Mouse (Mus musculus) natural killer cell, adult 2 months (primary cell): ENCODE data around the gene Pdcd1lg2.
A peak's percentile ranks its signal among the peaks of the same experiment; 100 is the strongest.

Experiments
- DNase-seq, 2 experiments: peaks; one replicate each; pipeline ENCODE4 v3.0.0; 2022; ENCODE audit warnings: low spot score in 2 of 2

Pdcd1lg2 gene

DNA sequence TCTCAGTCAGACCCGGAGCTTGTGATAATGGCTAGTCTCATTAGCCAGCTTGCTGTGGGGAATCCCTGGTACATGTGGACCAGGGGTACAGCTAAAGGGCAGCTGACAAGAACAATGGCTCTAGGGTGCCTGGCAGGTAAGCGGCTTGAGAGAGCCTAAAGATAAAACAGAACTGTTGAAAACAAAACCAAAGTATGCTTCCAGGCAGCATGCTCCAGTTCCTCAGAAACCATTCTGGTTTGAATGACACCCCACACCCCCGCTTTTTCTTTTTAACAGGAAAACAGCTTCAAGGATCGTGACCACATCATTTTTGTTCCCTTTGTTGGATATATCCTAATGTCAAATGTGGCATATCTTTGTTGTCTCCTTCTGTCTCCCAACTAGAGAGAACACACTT is at the start of gene Pdcd1lg2:
Pdcd1lg2 (plus strand) TSS at position 301 of the 400 bp plus-strand sequence.
- no peak for DNase-seq

DNA sequence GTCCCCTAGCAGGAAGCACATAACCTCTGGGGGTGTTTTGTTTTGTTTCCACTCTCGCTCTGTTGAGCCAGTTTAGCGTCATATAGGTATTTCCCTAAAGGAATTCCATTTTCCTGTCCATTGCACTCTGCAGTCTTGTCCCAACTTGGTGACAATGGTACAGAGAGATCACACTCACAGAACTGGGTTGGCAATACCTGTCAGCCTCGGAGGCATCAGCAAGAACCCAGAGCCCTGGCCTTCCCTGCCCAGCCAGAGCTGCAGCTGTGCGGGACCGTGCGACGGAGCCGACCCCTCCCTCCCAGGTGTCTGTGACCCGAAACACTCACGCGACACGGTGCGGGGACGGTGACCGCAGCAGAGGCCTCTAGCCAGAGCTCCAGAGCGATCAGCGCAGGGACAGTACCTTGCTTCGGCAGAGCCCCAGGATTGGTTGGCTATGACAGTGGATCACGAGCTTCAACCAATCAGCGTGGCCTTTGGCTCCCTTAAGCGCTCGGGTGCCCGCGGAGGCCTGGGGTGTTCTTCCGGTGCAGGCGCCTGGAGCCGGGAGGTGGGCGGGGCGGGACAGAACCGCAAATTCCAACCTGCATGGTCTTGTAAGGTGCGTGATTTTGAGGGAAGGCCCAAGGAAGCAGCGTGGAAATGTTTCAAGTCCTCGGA is 49.1 kb upstream of the Pdcd1lg2 start:
- DNase-seq: peak; percentile 77 to 88

DNA sequence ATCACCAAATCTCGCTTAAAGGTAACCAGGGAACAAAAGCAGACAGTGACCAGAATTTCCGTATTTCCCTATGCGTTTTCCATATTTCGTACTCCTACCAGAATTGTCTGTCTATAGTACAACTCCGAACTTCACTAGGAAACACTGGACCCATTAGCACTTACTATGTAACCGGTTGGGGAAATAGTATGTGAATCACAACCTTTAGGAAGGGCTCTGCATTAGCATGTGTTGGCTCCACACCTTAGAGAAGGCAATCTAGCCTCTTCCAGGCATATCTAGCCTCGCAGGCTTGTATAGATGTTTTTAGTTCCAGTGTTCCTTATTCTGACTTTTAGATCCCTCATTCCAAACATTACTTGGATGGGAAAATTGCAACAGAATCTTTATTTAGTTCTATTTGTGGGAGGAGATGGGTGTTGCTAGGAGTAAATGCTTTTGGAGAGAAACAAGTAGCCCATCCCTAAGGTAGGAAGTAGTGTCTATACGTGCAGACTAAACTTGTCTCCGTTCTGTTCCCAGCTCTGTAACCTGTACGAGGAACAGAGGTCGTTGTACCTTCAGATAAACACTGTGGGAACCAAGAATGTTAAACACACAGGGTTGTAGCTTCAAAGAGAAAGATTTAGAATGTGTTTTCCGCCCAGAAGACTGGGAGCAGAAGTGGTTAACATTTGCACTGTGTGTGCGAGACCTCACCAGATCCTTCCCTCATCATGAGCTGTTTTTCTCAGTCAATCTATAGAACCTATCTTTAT is 48.4 kb upstream of the Pdcd1lg2 start:
- no peak for DNase-seq

DNA sequence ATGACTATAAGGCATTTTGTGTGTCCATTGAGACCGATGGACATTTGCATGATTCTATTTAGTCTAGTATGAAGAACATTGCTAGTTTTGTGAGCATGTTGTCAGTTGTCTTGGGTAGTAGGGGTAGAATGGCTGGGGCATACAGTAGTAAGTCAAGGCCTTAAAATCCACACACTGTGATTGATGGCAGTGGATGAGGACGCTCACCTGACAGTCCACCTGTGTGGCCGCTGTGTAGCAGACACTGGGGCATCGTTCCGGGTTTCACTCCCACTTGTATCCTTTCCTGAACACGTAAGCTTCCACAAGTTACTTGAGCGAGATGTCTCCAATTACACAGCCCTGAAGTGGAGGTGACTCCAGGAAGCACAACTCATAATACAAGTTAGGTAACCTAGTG is 47.2 kb upstream of the Pdcd1lg2 start:
- no peak for DNase-seq

DNA sequence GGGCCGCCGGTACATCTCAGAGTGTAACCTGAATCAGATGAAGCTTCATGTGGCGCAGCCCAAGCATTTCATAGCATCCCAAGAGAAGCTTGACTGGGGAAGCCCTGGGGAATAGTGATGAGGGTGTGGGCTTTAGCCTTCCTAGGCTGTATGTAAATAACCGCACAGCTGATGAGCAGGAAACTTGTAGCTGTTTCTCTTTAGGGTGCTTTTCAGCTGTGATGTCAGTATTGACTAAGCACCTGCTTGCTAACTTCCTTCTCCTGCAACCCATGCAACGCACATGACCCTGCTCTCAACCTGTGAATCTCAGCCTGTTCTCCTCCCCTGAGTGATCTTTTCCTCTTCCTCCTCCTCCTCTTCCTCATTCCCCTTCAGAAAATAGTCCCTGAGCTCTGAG is 46.6 kb upstream of the Pdcd1lg2 start:
- DNase-seq: peak in 1 of 2 experiments; percentile 76

DNA sequence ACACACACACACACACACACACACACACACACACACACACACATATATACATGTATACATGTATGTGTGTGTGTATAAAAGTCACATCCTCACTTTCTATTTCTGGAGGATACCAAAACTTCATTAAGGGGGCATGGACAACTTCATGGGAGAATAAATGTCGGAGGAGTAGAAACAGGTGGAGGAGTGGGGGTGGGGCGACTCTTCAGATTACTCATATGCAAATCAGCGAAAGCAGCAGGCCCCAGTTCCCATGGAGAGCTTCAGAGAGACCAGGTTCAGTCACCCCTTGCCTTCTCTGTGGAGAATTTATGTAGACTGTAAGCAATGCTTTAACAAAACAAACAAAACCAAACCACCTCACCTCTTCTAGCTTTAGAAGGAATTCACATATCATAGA is 45.6 kb upstream of the Pdcd1lg2 start:
- peak in 1 of 2 experiments; percentile 74 for DNase-seq

DNA sequence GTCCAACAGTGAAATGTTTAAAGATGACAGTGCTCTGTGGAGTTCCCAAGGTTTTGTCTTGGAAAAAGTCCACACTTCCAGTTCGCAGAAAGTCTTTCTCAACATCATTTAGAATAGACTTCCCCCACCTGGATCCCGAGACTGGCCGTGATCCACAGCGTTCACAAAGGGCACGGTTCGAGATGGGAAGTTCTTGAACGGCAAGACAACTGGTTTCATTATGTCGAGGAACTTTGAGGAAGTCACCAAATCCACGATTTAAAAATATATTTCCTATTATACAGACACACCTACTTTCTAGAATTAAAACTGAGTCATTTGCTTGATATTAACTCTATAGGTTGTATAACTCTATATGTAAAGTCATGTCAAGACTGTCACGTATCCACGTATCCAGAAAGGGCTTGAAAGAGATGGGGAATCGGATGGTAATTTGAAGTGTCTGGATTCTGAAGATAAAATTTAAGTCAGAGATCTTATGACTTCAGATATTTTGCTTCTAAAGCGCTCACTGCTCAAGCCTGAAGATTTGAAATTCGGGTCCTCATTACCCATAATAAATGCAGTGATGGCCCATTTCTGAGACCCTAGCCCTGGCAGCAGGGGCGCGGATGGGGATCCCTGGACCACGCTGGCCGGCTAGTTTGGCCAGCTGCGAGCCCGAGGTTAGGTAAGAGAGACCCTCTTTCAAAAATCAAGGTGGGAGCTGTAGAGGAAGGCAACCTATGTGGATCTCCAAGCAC is 44.3 kb upstream of the Pdcd1lg2 start:
- no peak for DNase-seq

DNA sequence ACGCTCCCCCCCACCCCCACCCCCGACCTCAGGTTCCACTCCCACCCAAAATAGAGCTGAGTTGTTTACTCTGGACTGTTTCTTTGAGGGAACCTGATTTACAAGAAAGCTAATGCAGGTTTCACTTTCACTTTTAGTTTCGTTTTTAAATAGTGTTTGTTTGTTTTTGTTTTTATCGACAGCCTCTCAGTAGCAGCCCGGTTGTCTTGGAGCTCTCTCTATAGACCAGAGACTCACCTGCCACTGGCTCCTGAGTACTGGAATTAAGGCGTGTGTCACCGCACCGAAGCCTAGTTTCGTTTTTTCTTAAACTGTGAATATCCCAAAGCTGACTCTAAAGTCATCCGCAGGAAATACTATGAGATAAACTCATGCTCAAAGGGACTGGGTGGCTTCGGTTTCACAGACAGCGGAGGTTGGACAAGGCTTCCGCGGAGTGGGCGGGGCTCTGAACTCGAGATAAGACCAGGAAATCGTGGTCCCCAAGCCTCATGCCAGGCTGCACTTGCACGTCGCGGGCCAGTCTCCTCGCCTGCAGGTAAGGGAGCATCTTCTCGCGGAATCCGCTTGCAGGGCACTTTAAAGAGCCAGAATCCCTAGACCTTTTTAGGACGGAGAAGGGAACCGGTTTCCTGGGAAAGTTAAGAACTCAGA is 43.6 kb upstream of the Pdcd1lg2 start, which contains the start of the genes Plgrkt and Cd274:
Plgrkt (minus strand) TSS at position 422 of the 654 bp plus-strand sequence.
Cd274 (plus strand) TSS at position 487 of the 654 bp plus-strand sequence.
- DNase-seq: peak; percentile 90 to 92

DNA sequence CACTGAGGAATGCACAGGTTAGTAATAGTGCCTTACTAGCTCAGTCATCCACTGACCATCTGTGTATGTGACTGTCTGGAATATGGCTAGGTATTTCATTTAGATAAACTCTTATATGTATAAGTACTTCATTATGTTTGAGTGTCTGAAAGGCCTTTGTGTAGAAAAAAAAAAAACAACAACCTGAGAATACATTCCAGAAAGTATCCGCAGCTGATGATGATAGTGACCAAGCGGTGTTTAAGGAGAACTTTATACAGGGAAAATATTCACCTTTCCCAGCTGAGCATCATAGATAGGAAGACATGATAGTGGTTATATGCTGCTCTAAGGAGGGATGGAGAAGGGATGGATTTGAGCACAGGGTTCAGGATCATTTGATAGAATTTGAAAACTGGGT is 42.7 kb upstream of the Pdcd1lg2 start:
- DNase-seq: no peak

DNA sequence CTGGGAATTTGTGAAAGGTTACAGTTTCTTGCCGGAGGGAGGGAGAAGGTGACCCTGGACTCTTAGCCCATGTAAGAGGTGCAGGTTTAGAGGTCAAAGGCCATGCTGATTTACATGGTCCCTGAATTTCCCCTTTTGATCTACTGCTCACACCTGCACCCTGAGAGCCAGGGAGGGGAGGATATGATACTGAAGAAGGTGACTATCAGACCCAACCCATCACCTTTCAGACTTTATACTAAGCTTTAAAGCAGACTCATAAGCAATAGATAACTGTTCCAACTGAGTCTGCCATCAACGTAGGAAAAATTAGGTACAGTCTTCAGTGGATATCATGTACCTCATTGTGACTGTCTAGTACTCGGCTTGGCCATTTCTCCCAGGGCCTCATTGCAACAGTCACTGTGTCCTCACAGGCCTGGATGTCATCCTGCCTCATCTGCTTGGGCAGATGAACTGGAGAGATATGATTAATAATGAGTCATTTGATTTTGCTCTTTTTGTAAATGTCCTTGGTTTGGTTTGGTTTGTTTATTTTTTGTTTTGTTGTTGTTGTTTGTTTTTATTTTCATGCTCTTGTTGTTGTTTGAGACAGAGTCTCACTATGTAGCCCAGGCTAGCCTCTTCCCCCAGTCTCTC is 41.9 kb upstream of the Pdcd1lg2 start:
- no peak for DNase-seq

DNA sequence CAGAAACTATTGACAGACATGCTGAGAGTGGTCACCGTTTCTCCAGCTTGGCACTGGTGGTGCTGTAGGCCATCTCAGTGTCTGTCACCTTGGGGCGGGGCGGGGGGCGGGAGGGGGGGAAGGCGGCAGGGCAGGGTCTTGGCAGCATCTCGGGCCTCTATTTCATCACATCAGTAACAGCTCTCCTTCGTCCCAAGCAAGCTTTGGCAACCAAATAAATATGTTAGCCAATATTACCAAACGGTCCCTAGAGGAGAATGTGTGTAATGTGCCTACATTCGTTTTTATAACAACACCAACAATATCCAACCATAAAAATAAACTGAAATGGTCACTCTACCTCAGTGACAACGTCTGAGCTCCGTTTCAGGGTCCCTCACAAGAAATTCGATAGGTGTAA is 40.6 kb upstream of the Pdcd1lg2 start:
- no peak for DNase-seq

DNA sequence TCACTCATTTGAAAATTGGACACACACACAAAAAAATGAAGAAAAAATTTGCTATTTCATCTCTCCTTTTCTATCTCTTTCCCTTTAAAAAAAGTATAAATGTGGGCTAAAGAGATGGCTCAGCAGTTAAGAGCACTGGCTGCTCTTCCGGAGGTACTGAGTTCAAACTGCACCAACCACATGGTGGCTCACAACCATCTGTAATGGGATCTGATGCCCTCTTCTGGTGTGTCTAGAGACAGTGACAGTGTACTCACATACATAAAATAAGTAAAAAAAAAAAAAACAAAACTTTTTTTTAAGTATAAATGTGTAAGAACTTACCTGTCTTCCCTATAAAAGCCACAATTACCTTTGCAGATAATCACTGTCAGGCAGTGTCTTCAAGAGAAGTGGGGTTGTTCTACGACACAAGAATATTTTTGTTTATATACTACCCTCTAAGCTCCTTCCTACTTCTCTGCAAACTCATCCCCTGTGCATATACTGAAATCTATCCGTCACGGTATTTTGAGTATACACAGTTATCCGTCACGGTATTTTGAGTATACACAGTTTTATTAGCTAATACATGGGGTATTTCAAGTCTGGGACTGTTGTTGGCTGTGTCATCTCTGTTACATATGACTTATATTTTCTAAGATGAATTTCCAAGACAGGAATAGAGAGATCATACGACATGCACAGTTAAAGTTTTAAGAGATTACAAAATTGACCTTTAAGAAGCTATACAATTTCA is 40.0 kb upstream of the Pdcd1lg2 start:
- no peak for DNase-seq

DNA sequence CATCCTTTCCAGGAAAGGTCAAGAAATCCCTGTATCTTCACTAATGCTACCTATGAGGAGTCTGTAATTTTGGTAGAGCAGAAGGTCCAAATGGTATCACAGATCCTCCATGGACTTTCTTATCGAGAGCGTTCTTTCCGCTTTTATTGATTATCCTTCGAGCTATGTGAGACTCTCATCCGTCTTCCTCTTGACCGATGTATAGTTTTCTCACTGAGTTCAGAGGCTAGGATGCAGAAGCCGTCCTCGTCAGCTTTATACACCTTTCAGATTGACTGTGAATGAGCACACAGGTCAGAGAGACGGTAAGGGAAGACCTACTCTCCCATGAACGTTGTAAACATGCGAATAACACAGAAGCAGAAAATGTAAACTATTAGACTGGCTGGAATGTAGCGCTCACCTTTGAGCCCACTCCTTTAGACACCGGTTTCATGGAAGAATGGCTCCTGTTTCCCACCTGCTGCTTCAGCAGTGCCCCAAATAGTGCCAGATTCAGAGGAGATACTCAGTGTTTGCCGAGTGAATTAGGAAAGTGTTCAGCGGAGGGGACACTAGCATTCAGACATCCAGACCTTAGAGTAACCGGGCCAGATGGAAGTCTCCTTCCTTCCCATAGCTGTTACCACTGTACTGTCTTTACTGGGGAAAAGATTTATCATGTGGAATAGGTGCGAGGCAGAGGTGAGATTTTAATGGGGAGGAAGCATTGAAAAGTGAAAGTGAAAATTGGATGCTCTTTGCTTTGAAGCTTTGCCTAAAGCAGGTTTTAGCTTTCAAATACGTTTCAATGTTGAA is 39.2 kb upstream of the Pdcd1lg2 start:
- DNase-seq: no peak

DNA sequence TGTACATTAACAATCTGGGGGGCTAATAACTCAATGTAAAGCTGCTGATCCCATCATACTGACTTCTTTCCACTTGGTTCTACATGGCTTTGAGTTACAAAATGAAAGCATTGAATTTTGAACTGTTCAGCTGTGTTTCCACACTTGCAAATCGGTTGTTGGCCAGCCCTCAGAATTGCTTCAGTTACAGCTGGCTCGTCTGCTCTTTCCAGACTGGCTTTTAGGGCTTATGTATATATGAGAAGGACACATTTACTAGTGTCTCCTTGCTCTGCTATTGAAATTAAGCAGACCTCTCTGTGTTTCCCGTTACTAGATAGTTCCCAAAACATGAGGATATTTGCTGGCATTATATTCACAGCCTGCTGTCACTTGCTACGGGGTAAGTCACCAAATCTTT is 38.6 kb upstream of the Pdcd1lg2 start:
- DNase-seq: no peak

DNA sequence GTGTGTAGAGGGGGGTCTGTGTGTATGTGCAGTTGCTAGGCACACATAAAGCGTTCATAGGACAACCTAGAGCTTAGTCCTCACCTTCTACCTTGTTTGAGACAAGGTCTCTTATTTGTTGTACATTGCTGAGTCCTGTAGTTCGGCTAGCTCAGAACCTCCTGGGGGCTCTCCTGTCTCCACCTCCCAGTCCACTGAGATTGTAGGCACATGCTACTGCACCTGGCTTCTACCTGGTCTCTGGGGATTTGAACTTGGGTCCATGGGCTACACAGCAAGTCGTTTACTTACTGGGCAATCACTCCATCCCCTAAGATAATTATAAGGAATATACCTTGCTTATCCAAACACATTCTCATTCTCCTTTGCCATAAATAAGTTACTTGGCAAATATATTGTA is 38.1 kb upstream of the Pdcd1lg2 start:
- DNase-seq: no peak

DNA sequence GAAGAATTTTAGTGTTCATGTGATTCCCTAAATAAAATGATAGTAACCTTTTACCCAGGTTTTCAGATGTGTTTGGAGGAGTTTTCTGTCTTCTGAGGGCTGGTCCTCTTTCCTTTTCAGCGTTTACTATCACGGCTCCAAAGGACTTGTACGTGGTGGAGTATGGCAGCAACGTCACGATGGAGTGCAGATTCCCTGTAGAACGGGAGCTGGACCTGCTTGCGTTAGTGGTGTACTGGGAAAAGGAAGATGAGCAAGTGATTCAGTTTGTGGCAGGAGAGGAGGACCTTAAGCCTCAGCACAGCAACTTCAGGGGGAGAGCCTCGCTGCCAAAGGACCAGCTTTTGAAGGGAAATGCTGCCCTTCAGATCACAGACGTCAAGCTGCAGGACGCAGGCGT is 37.3 kb upstream of the Pdcd1lg2 start:
- no peak for DNase-seq

DNA sequence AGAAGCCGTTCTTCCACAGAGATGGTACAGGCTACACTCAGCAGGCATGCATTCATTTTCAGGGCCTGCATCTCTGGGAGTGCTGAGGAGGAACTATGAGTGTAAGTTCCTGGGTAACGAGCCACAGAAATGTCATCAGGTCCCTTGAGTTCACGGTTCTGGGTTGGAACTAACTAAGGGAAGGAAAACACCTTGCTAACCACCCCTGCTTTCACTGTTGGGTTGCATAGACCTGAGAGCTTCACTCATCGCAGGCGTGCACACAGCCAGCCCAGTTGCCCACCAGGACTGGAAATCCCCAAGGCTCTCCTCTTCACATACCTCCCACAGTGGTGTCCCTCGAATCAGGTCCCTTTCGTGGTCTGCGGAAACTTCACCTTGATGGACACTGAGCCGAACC is 35.8 kb upstream of the Pdcd1lg2 start:
- no peak for DNase-seq

DNA sequence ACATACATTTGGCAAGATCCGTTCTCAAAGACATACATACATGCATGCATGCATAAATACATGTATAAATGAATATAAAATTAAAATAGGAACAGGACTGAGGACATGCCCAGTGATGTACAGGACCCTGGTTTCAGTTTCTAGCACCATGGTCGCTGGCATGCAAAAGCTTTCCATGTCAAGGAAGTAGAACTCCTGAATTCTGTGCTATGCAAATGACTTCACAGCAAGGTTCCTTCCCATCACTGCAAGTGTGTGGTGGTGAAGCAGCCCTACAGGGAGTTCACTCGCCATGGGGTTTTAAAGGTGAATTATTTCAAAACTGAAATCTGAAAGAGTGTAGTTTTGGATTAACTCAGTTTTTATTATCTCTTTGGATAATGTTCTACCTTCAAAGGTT is 34.3 kb upstream of the Pdcd1lg2 start:
- no peak for DNase-seq

DNA sequence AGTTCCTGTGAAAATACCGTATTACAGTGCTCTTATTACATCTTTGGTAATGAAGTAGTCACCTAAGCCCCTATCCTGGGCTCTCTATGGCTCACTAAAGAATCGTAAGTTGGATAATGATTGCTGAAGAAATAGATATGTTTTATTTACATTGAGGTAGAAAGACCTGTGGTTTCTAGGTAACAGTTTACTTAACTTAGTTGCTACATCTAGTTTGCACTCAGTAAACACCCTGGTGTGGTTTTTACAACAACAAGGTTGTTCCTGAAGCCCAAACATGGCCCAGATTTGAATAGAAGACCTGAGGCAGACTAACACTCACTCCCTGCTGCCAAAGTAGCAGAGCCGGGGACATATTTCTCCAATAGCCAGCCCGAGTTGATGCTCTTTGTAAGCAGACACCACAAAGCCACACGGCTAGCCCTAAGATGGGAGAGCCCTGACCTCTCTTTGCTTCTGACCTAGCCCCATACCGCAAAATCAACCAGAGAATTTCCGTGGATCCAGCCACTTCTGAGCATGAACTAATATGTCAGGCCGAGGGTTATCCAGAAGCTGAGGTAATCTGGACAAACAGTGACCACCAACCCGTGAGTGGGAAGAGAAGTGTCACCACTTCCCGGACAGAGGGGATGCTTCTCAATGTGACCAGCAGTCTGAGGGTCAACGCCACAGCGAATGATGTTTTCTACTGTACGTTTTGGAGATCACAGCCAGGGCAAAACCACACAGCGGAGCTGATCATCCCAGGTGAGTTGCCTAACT is 30.7 kb upstream of the Pdcd1lg2 start:
- no peak for DNase-seq
